Mouse (Mus musculus): Measurements from ENCODE around the gene Zfp40.
"Not testable (repeated sequence)": the region's sequence is repeated elsewhere in the genome, so short reads cannot be mapped to it uniquely, and the experiment has no call there.

Zfp40 gene

DNA sequence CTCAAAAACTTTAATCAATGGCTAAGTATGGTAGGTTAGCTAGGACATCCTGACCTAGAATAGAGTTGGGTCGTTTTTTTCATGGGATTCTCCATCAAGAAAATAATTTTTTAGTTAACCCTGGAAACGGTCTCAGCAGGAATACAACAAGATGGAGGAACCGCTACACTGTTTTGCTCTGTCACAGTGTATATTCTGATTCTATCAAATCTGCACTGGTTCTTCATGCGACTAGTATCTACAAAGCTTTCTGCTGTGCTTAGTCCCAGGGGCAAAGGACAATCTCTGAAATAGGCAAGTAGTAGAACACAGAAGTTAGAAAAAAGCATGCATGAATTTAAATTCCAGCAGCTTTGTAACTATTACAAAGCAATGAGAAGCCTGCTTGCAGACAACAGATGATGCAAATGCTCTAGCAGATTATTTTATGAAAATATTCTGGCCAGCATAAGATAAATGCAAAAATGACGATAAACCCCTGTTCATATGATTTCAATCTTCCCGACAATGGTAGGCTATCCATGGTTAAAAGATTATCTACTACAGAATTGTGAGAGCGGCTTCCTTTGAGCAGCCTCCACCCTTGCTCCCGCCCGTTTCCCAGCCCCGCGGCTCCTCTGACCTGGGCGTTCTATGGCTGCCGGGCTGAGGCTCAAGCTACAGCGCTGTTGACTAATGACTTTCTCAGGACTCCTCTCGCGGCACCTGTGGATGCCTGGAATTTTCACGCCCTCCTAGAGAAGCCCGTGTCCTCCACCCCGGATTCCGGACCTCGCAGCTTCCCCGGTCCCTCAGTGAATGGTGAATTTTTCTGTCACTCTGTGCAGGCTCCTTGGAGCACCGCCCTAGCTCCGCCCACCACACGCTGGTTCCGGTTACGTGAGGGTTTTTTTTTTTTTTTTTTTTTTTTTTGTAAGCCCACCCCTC is at the start of gene Zfp40:
TSS of gene Zfp40 (minus strand) at position 800 of the 927 bp plus-strand sequence.
- in situ Hi-C loops (cut with MboI; ENCODE audit: low sequenced_read_pairs) = no loop called here

DNA sequence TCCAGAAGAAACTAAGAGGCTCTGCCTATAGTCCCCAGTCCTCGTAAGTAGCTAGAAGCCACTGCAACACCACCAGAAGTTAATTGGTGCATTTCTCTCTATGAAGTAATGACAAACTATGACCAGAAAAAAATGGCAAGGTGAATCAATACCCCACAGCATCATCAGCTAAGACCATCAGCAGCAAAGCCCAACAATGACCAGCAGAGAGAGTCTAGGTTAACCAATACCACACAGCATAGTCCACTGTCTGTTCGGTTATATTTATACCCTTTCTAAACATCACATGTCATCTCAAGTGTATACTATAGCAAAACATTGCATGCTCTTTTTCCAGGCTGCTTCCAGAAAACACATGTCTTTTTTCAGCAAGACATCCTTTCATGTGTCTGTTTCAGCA is 25.3 kb upstream of the Zfp40 start:
- in situ Hi-C loops (cut with MboI; ENCODE audit: low sequenced_read_pairs) = no loop called here

DNA sequence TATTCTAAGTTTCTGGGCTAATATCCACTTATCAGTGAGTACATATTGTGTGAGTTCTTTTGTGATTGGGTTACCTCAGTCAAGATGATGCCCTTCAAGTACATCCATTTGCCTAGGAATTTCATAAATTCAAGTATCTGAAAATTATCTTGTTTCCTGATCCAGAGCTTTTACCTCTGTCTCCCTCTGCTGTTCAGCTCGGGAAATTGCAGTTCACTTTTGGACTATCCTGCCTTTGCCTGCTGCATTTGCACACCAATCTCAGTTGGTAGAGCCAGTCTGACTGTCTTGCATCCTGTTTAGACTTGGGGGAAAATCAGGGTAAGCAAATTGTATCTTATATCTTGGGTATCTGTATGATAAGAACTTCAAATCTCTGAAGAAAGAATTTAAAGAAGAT is 6.8 kb upstream of the Zfp40 start:
- in situ Hi-C loops (cut with MboI; ENCODE audit: low sequenced_read_pairs) = not testable (repeated sequence)

DNA sequence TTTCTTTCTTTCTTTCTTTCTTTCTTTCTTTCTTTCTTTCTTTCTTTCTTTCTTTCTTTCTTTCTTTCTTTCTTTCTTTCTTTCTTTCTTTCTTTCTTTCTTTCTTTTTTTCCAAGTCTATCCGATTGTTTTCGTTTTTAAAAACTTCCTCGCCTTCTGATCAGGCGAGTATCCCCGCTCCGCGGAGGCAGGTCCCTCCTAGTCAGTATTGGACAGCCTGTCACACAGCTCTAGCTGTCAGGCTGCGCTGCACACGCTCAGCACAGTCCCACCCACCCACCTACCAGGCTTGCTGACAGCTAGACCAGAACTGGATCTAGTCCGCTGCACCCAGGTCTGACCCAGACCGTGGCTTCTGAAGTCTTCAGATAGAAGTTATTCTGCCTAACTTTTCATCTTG is 389 bp upstream of the Zfp40 start:
- in situ Hi-C loops (cut with MboI; ENCODE audit: low sequenced_read_pairs) = no loop called here

GRCm38 (mm10) chr17:23187680-23188079 is 5.4 kb downstream of the Zfp40 start:
- in situ Hi-C loops (cut with MboI; ENCODE audit: low sequenced_read_pairs) = no loop called here
